Mouse (Mus musculus) layer of hippocampus, postnatal 36 days (tissue): ENCODE data around the gene Treh. TPM values are rescaled to one million over a fixed set of nuclear protein-coding genes. Genes with fewer than 3 reads are reported as not detected.

Experiments used
- DNase-seq, 2 experiments: peaks; one replicate each; pipeline ENCODE4 v3.0.0; 2022
- total RNA-seq, 2 experiments: library from RNA; stranded (reverse); gene quantifications; 2 replicates each; pipeline ENCODE4 v1.2.3; 2021

Treh gene
- total RNA-seq, 2 experiments from 2014 or later, result not detected

DNA sequence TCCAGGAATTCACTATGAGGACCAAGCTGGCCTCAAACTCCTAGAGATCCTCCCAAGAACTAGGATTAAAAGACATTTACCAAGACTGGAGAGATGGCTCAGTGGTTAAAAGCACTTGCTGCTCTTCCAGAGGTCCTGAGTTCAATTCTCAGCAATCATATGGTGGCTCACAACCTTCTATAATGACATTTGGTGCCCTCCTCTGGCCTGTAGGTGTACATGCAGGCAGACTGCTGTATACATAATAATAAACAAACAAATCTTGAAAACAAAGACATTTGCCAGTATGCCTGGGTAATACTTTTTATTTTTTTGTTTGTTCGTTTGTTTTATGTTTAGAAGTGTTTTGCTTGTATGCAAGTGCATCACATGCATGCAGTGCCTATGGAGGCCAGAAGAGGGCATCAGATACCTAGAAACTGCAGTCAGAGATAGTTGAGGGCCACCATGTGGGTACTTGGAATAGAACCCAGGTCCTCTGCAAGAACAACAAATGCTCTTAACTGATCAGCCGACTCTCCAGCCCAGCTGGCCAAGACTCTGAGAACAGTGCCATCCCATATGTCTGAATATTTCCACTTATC, 5.3 kb downstream of the Treh start:
- DNase-seq, result no peak

DNA sequence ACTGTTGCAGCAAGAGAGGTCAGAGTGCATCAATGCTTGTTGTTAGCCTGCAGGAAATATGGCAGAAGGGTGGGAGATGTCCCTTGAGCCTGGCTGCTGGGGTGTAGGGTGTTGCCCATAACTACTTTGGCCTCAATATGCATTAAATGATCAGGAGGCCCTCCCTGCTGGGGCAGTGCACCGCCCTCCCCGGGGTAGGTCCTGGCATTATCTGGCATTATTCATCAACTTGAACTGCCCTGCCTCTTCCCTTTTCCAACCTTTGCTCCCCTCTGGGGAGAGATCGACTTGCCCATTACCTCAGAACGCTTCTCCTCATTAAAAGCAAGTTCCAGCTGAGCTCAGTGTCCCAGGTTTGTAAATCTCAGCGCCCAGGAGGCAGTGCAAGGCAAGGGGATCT, 6.5 kb downstream of the Treh start:
- DNase-seq, result no peak

DNA sequence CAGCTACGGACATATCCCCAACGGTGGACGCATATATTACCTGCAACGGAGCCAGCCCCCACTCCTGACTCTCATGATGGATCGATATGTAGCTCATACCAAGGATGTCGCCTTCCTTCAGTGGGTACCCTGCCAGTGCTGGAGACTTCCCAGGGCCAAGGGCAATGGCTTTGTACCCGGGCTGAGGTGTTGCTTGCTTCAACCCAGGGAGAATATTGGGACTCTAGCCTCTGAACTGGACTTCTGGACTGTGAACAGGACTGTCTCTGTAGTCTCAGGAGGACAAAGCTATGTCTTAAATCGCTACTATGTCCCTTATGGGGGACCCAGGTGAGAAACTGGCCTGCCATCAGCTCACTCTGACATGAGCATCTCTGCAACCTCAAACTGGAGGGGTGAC, 10.0 kb downstream of the Treh start:
- no peak for DNase-seq

DNA sequence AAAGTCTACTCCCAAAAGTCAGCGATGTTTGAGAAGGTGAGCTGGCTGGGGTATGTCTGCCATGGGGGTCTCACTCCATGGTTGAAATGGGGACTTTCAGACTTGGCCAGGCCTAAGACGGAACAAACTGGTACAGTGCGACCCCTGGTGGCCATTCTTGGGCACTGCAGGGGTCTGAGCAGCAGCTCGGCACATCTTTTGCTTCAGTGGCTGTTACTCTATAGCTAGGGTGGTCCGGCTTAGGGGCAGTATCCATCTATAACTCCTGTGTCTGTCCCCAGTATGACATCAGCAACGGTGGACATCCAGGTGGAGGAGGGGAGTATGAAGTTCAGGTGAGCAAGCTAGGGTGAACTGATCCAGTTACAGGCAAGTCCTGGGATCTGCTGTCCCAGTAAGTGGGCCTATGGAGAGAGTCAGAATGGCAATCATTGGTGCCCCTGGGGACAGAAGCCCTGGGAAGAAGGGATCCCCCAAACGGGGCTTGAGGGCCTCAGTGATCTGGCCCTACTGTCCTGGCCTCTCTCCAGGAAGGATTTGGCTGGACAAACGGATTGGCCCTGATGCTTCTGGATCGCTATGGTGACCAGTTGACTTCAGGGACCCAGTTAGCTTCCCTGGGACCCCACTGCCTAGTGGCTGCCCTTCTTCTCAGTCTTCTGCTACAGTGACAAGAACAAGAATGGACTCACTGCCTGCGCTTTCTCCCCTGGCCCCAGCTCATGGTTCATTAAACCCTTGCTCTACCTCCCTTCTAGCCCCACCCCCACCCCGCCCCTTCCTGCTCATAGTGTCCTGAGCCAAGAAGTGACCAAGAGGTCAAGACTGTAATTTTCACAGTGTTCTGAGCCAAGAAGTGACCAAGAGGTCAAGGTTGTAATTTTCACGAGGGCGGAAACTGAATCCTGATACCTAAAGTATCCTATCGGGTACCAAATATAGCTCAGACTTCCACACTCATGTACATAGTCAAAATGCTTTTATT, 12.6 kb downstream of the Treh start:
- peak; percentile 57 to 59 for DNase-seq

DNA sequence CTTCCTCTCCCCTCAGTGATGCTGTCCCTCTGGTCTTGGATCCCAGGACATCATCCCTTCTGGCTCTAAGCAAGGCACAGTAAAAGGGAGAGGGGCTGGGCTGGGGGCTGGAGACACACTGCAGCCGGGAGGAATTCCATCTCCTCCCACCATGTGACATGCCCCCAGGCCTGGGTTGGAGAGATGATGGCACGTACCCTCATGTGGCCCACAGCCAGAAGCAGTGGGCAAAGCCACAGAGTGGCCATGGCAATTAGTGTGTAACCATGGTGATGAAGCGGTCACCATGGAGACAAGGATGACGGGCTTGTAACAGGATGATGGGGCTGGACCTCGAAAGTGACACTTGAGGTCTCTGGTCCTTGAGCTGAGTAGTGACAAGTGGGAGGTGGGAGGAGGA, 13.6 kb downstream of the Treh start:
- DNase-seq, result no peak

DNA sequence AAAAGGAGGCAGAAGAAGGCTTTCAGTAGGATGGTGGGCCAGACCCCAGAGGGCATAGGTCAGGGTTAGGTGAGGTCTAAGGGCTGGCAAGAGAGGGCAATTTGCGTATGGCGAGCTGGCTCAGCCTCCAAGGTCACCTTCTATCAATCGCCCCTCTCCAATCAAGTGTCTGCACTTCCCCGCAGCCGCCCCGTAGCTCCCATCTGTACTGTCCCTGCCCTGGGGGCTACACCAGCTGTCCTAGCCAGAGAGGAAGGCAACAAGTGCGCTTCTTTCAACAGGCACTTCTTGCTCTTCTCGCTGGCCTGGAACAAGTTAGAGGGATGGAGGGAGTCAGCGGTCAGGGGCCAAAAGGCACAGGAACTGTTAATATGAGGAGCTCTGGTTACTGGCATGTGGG, 15.0 kb downstream of the Treh start:
- no peak for DNase-seq

DNA sequence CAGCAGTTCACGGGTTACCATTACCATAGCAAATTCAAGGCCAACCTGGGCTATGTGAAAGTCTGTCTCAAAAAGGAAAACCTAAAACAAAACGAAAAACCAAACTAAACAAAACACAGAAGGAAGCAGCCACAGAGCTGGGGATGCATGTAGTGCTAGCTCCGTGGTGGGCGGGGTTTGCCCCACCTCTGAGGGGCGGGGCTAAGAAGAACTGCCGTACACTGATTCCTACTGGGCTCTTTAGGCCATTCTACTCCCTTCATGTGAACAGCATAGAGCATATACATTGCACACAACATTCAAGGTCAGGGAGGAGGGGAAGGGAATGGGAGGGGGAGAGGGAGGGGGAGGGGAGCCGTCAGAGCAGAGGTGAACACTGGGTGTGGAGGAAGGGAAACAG, 17.6 kb downstream of the Treh start:
- DNase-seq, result no peak

DNA sequence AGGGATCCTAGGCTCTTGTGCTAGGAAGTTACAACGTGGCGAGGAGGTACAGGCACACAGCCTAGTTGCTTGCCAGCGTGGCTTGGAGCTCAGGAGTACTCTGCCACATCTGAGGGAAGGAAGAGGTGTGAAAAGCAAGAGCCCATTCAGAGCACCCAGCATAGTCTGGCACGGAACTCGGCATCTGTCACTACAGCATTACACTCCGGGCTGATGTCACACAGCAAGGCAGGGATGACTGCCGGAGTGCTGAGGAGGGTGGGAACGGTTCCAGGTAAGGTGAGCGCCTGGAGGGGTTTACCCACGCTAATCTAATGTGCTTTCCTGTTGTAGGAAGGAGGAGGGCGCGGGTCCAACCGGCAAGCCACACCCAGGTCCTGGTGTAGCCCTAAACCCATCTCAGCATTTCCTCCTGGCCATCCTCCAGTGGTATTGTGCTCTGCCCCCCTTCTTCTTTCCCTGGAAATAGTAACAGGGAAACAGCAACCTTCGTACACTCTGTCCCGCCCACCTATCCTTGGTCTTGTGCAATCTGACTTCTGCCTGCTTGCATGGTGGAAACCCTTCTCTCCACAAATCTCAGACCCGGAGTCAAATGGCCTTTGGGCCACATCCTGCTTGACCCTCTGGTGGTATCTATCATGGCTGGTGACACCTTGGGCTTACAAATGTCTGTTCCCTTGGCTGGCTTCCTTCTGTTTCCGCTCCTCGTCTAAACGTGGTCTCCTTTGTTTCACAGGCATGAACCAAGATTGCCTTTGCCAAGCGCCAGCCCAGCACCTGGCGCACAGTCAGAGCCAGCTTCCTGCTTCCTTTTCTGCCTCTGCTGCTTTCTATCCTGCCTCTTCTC, 18.9 kb downstream of the Treh start:
- peak; percentile 47 to 49 for DNase-seq

DNA sequence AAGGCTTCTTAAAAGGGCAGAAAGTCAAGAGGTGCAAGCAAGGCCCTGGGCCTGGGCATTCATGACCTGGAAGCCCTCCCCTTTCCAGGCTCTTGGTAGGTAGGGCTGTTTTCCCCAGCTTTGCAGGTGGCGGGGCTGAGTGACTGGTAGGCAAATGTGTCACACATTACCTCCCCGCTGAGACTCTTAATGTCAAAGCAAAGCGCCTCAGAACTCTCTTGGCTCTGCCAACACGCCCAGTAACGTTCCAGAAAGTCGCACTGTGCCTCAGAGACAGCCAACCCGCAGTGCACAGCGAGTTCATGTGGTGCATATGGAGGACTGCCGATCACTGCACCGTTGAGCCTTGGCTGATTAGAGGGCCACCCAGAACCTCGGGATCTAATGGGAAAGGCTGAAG, 20.0 kb downstream of the Treh start:
- no peak for DNase-seq

DNA sequence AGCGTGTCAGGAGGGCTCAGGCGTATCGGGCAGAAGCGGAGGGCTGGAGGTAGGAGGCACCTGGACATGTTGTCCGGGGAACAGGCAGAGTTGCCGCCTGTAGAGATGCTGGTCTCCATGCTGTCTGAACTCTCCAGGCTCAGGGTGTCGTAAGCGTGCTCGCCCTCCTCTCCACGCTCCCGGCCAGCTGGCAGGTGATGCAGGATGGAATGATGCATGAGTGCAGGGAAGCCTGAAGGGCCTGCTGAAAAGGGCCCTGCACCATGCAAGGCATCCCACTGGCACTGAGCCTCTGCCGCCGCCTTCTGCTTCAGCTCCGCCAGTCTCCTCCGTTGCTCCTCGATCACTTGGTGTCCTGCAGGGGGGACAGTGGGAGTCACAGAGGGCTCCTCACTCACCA, 24.8 kb downstream of the Treh start:
- no peak for DNase-seq

DNA sequence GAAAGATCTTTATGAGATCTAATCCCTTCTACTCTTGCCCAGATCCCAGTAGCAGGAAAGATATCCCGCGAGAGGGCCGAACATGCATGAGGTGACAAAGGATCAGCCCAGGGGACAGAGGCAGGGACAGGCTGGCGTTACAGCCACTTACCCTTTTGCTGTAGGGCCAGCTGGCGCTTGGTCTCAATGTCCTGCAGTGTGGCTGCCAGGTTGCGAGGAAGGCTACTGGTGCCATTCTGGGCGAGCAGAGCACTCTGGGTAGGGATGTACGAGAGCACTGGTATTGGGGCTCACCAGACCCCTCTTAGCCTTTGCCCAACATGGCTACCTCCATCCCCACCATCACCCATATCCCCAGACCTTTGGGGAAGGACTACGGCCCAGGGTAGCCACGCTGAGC, 26.2 kb downstream of the Treh start:
- DNase-seq, result no peak

DNA sequence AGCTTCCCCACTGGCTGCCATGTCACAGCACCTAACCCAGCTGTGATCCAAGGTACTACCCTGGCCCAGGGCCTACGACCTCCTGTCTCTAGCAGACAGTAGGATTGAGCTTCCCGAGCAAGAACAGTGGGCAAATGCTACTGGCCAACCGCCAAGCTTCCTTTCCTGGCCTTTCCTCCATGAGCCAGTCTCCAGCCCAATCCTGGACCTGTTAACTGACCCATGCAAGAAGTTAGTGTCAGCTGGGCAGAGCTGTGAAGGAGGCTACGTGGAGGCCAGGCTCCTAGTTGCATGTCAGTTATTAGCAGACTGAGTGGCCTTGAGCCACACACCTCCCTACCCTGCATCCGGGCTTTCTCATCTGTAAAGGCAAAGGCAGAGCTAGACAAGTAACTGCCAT, 26.7 kb downstream of the Treh start:
- DNase-seq, result no peak

DNA sequence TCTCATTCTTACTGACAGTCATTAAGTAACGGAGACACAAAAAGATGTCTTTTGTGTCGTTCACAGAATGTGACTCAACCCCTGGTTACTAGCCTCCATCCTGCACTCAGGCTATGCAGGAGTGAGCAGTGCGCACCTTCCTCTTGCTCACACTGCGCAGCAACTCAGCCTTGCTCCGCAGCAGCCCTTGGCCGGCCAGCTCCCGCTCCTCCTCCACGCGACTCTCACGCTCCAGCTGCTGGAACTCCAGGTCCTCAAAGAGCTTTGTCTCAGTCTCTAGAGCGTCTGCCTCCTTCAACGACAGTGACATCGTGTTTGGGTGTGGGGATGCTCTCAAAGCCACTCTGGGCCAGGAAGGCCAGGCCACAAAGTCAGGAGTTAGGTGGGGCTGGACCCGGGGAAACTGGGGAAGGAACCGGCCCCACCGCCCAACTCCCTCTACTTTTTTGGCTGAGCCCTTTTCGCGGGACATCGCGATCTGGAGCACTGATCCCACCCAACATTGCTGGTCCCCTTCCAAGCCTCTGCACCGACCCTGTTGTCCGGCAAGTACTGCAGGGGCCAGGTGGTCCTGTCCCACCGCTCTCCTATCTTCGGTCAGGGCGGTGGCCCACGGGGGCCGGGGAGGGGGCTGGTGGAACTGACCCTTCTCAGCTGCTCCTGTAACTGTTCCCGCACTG, 34.9 kb downstream of the Treh start:
- no peak for DNase-seq

DNA sequence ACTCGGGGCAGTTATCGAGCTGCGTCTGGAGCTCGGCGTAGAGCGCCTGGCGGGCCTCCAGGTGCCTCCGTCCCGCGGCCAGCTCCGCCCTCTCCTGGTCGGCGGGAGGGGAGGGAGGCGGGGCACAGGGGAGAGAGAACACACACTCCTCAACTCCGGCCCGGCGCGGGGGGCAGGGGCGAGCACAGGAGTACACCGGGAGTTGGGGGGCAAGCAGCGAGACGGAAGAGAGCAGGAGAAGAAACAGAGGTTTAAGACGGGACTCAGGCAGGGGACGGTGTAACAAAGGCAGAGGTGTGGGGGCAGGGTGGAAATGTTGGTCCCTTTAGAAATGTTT, 35.4 kb downstream of the Treh start:
- peak in 1 of 2 experiments; percentile 40 for DNase-seq

DNA sequence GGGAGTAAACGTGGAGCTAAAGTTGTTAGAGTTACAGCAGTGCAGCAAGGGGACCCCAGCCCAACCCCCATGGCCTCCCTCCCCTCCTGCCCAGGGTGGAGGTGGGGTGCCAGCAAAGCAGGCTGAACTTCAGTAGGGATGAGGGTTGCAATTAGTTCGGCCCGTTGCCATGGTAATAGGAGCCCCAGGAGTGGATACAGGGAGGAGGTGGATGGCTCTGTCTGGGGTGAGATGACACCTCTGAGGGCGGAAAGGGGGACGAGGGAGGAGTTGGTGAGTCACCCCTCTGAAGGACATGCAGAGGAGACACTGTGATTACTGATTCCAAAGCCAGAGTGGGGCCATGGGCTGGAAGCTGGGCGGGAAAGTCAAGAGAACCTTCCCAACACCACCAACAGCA, 35.9 kb downstream of the Treh start:
- no peak for DNase-seq

DNA sequence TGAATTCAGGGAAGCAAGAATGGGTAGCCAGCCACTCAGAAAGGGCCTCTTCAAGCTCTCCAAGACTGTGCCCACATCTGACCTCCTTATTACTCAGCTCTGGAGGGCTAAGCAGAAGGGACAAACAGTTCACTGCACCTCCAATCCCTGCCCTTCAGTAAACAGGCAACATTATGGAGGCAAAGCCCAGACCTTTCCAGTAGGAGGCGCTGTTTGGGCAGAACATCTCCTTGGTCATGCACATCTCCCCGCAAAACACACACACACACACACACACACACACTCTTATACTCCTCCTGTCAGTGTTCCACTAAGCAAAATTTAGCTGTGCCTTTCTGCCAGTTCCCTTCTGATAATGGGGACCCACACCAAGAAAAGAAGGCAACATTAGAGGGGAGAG, 36.6 kb downstream of the Treh start:
- DNase-seq, result no peak

DNA sequence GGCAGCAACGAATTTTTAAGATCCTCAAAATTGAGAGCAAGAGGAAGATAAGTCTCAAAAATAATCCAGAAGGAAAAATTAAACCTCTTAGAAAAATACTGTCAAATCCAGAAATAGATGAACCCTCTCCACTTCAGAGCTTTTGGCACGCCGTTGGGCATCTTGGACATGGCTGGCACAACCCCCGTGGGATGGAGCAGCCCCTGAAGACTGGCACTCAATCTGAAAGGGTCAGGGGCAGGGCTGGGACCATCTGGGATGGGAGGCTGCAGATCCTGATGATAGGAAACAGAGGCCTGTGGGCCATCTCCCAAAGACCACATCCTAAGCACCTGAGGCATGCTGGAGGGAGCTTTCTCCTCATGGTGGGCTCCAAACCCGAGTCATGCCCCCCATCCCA, 37.2 kb downstream of the Treh start:
- DNase-seq, result no peak

DNA sequence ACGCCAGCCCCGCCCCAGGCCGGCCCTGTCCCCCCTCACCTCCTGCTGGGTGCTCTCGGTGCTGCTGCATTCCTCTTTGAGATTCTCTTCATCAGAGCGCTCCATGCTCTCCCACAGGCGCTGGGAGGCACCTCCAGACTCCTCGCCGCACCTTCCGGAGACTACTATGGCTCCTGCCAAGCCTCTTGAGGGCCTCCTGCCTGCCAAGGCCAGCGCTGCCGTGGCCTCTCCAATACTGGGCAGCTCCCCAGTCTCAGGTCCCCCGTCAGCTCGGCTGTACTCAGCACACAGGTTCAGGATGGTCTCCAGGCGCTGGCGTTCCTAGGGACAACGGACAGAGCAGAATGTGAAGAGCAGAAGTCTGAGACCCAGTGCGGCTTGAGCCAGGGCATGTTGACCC, 38.6 kb downstream of the Treh start:
- no peak for DNase-seq

DNA sequence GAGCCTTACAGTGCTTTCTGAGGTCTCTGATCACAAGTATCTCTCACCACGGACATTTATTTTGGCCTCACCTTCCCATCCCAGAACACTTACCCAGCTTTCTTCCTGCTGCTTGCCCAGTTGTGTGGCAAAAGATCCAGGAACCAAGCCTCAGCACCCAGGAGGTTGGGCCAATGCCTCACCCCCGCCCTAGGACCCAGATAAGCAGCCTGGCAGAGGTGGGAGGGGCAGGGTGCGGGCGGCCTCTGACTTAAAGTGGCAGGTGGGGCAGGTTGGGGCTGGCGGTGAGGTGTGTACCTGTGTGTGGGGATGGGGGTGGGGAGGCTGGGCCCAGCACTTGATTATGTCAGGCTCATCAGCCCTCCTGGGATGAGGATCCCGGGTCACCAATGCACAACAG, 40.0 kb downstream of the Treh start:
- no peak for DNase-seq

DNA sequence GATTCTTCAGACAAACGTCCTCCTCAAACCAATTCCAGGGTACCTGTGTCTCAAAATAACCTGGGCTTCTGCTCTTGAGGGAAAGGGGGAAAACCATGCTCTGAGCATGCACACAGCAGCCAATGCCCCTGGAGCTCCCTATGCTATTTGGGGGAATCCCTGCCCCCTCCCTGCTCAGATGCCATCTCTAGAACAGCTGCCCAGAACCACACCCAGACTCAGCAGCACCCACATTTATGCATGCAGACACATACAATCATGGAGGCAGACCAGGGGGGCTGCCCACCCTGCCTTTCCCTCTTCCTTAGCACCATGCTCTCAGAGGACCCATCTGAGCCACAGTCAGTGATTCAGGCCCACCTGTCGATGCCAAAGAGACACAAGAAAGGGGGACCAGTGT, 40.5 kb downstream of the Treh start:
- no peak for DNase-seq

DNA sequence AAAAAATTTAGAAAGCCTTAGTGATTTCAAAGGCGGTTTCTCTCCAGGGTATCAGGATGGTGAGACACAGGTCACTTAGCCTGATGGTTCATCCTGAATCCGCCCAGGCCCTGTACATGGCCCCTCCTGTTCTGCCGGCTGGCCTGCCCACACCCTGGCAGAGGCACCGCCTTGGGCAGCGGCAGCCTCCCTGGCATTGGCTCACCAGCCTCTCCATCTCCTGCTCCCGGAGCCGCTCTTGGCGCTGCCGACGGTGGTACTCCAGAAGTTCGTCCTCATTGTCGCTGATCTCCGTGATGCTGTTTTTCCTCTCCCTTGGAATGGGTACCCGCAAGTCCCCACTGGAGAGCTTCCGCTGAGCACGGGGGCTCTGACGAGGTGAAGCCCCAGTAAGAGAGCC, 42.1 kb downstream of the Treh start:
- DNase-seq, result no peak

DNA sequence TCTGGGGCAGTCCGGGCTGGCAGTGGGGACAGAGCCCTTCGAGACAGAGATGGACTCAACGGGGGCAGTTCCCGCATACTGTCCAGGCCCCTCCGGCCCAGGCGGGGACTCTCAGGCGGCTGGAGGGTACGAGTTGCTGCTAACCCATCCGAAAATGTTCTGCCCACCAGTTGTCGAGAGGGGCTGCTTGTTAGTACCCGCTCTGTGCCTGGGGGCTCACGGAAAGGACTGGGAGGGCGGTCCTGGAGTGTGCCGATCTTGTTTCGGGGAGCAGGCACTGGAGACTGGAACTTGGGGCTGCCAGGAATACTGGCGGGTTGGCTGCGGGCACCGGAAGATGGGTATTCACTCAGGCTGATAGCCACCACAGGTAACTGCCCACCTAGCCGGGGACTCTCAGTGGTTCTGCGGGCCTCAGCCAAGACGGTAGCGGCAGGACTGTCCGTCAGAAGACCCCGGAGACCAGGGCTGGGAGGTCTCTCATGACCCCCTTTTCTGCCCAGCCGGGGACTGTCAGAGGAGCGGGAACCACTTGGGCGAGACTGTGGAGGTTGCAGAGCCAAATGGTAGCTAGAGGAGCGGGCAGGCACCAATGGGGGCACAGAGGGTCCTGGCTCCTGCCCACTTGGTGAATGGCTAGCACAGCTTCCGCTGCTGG, 42.8 kb downstream of the Treh start:
- DNase-seq, result no peak
